Mouse (Mus musculus): Measurements from ENCODE around the gene Gcc1.

Gene Gcc1

DNA sequence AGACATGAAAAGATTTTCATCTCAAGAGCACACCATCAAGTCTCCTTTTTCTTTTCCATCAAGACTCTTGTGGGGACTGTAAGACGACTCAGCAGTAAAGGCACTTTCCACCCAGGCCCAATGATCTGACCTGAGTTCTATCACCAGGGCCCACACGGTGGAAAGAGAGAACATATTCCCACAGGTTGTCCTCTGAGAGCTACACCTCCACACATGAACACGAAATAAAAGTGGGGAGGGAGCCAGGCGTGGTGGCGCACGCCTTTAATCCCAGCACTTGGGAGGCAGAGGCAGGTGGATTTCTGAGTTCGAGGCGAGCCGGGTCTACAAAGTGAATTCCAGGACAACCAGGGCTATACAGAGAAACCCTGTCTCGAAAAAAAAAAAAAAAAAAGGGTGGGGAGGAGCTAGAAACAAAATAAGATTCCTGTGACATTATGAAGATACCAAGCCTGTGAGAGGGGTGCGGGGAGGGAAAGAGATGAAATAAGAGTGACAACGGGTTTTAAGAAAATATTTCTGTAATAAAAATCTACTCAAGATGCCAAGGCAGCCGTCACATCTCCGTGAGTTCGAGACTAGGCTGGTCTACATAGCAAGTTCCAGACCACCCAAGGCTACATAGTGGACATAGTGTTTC is 5.4 kb downstream of the Gcc1 start:
- no peak for ATAC-seq (ENCODE audit: low TSS enrichment)

DNA sequence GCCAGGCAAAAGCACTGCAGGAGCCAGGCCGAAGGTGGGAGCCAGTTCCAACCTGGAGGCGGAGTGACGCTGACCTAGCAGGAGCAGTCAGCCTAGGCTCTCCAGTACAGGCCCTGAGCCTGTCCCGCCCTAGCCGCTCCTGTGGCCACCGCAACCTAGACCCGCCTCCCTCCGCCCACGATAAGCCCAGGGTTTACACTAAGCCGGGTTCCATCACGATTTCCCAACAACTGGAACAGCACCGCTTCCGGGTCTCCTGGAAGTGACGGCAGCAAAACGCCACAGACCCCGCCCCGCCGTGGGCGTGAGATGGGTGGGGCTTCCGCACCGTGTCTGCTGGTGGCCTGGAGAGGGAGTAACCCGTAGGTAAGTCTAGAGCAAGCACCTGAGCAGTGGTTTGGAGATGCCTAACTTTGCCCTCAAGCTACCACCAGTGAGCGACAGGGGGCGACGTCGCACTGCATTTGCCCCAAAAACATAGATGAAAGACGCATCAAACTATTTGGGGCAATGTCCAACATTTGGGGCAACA is 6.7 kb downstream of the Gcc1 start:
- ATAC-seq (ENCODE audit: low TSS enrichment) = peak; percentile 82

DNA sequence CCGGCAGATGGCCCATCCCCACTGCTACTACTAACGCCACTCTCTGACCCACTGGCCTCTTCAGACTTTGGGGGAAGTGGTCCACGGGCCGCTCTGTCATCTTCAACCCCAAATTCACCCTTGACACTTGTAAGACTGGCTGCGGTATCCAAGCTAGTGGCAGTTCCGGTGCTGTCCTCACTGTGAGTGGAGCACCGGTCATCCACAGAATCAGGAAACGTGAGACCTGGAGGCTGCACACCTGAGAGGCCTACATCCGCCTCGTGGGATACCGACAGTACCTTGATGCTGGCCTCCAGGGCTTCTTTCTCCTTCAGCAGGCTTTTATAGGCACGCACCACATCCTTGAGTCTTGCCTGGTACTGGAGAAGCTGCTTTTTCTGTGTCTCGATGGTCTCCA is 7.3 kb downstream of the Gcc1 start:
- ATAC-seq (ENCODE audit: low TSS enrichment) = no peak

DNA sequence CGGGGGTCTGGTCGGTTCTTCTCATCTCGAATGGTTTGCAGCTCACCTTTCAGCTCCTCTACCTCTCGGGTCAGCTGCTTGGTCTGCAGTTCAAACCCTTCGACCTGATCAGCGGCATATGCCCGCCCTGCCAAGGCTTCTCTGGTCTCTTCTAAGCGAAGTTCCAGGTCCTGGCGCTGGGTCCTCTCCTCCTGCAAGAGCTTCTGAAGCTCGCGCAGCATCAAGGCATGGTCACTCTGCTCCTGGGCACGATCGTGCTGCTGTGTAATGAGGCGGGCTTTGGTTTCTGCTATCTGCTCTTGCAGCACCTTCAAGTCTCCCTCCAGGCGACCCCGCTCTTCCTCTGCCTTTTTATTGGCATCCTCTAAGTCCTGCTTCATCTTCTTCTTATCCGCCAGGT is 7.8 kb downstream of the Gcc1 start:
- no peak for ATAC-seq (ENCODE audit: low TSS enrichment)

DNA sequence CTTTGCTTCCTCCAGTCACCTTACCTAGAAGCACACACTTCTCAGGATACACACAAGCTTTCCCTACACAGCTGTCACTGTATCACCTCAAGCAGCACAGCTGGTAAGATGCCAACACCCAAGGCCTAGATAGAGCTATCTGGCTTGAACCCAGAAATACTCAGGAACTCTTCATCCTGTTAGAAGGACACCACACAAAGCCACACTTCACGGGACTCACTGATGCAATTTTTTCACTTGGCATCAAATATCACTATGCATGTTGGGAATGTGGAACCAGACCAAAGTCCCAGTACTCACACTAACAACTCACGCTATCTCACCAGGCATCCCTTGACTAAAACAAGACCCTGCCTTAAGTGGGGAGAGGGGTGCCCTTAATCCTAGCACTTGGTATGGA is 8.5 kb downstream of the Gcc1 start:
- no peak for ATAC-seq (ENCODE audit: low TSS enrichment)

DNA sequence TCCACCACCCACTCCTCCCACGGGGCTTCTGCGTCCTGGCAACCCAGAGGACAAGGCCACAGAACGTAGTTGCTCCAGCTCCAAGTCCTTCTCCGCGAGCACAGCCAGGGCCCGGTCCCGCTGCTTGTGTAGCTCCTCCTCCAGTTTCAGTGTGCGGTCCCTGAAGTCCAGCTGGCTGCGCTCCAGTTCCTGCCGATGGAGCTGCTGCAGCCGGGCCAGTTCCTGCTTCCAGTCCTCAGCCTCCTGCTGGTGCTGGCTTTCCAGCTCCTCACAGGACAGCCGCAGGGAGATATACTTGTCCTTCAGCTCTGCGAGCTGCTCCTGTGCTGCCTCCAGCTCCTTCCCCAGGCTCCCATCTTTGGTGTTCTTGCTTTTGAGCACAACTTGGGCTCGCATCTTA is 9.7 kb downstream of the Gcc1 start:
- ATAC-seq (ENCODE audit: low TSS enrichment) = no peak

DNA sequence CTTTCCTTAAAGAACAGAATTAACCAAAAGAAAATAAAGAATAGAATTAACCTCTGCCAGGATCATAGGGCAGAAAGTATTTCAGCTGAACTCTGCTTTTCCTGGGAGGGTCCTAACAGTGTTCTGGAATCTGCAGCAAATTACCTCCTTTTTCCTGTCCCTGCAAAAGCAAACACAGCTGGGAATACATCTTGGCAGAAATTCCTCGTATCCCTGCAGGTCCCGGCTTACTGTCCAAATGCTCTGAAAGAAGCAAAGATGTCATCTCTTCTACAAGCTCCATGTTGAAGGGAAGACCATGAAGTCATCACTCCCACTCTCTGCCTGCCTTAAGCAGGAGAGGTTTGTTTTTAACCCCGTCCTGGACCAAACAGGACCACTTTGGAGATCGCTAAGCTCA is 11.2 kb downstream of the Gcc1 start:
- no peak for ATAC-seq (ENCODE audit: low TSS enrichment)

DNA sequence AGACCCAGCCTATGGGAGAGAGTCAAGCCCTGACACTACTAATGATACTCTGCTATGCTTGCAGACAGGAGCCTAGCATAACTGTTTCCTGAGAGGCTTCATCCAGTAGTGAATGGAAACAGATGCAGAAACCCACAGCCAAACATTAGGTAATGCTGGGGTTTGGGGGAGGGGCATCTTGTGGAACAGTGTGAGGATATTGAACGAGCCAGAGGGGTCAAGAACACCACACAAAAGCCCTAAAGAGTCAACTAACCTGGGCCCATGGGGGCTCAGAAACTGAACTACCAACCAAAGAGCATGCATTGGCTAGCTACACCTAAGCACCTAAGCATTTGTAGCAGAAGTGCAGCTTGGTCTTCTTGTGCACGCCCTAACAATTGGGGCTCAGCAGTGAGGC is 17.0 kb downstream of the Gcc1 start:
- ATAC-seq (ENCODE audit: low TSS enrichment) = no peak

DNA sequence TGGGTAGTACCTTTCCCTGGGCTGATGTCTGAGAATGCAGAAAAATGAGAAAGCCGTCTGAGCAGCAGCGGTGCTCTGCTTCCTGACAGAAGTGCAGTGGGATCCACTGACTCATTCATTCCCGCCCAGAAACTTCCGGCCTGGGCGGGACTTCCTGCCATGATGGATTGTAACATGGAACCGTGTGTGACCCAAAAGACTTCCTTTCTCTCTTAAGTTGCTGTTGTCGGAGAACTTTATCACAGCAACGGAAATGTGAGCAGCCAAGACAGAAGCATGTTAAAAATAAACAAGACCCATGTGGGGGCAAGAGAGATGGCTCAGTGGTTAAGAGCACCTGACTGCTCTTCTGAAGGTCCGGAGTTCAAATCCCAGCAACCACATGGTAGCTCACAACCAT is 18.1 kb downstream of the Gcc1 start:
- ATAC-seq (ENCODE audit: low TSS enrichment) = no peak

DNA sequence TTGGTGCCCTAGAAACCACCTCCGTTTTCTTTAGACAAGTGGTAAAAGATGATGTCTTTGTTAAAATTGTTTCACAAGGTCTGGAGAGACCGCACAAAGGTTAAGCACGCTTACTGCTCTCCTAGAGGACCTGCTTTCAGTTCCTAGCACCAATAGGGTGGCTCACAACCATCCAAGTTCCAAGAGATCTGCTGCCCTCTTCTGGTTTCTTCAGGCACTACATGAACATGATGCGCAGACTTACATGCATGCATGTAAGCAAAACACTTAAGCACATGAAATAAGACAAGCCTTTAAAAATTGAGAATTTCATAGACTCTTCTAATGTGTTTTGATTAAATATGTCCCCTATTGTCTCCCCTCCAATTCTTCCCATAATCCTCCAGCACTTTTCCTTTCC is 28.4 kb downstream of the Gcc1 start:
- ATAC-seq (ENCODE audit: low TSS enrichment) = no peak

DNA sequence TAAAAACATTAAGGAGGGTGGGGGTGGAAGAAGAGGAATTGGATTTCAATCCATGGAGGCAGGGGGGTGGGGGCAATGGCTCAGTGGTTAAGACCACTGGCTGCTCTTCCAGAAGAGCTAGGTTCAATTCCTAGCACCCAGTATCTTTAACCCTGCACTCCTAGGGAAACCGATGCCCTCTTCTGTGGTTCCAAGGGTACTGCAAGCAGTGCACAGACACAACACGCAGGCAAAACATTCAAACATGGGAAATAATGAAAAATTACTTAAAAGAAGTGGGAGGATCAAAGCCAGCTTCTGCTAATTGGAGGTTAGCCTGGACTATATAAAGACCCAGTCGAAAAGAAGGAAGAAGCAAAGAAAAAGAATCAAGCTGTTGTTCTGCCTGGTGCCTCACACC is 29.5 kb downstream of the Gcc1 start:
- ATAC-seq (ENCODE audit: low TSS enrichment) = no peak

DNA sequence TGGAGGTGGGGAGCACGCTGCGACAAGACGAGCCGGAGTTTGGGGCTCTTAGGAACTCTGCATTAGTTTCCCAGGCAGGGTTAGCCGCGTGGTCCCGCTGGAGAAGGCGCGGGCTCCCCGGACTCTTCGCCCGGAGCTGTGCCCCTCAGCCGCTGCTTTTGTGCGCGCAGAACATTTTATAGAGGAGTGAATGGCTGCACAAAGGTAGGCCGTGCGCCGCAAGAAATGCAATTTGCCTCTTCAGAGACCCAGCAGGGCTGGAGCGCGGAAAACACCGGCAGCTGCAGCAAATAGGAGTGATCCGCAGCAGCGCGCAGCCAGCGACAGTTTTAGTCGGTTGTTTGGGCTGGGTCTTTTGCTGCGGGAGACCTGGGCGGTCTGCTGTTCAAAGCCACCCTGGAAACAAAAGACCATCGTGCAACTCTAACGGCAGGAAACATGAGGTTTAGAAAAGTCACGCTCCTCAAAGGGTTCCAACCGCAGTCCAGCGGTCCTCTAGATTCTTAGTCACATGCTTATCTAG is 30.4 kb downstream of the Gcc1 start, which contains the start of gene Zfp800:
TSS of gene Zfp800 (minus strand) at position 325 of the 523 bp plus-strand sequence.
- ATAC-seq (ENCODE audit: low TSS enrichment) = peak; percentile 78

DNA sequence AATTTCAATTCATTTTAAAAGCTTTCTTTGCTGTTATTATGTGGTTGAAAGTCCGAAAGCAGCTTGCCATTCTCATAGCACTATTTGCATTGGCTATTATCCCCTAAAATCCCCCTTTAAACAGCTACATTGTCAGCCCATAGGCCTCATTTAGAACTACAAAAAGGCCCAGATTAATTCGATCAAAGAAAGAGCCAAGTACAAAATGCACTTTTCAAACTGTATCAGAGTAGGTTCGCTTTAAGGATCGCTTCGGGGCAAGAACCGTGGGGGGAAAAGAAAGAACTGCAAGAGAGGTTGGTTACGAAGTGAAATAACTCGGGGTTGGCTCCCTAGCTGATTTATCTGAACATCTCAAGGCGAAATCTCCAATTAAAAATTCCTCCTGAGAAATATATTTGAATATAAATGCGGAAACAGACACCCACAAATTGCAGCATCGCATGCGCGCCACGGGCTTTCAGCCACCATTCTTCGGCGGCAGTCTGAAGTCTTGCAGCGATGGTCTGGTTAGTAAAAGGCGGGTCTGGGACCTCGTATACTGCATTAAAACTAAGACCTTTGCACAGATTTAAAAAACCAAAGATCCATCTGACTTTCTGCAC is 31.2 kb downstream of the Gcc1 start:
- ATAC-seq (ENCODE audit: low TSS enrichment) = peak; percentile 74; the same call in 1 of the 2 replicates

DNA sequence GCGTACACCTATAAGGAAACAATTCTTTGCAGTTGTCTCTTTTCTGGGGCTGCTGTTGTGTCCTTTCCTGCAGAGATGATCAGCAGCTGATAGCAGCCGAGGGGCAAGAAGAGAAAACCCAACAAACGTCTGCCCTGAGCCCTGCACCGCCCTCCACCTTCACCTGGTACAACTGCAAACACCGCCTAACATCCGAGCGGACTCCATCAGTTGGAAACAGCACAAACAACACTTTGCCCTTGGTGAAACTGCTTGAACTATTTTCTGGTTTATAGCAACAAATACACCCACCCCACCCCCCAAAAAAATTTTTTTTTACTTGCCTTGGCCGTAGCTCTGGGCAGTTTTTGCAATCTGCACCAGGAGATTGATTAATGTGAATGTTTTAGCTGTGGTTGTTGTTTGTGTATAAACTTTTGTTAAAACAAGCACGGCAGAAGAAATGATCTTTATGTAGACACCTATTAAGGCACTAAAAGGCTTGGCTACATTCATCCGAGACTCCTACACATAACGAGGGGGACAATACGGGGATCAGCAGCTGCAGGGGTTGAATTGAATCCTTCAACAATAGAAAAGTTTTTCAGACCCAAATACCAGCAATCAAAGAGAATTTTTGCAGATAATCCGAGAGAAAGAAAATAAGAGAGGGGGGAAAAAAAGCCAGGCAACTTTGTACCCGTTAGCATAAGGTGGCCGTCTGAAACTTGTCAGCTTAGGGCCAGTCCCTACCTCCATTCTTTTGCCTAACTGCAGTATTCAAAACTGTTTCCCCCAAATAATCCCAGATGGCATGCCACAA is 31.9 kb downstream of the Gcc1 start:
- no peak for ATAC-seq (ENCODE audit: low TSS enrichment)

DNA sequence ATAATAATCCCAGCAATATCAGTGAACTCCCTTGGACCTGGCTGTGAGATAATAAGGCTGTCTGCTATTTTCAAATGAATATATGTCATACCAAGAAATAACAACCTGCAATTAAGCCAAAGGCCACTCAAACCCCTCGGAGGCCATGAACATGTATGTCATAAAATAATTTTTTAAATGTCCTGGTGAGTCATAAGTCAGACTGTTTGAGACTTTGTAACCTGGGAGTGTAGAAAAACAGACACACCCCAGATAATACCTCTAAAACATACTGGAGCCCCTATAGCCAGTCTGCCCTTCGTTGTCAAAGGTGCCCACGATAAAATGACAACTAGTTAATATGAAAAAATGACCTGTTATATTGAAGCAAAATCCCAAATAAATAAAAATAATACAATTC is 39.2 kb downstream of the Gcc1 start:
- no peak for ATAC-seq (ENCODE audit: low TSS enrichment)

DNA sequence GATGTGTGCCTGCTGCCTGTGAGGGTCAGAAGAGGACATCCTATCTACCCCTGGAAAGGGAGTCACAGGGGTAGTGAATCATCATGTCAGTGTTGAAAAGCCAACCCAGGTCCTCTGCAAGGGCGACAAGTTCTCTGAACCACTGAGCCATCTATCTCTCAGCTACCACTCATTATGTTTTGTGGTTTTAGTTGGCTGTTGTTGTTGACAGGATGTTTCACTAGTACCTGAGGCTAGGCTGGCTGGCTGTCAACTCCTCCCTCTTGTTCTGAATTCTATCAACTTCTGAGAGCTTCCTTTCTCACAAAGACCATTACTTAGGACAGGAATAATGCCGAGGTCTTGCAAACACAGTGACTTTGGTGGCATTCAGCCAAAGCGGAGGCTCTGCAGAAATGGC is 43.0 kb downstream of the Gcc1 start:
- ATAC-seq (ENCODE audit: low TSS enrichment) = no peak

DNA sequence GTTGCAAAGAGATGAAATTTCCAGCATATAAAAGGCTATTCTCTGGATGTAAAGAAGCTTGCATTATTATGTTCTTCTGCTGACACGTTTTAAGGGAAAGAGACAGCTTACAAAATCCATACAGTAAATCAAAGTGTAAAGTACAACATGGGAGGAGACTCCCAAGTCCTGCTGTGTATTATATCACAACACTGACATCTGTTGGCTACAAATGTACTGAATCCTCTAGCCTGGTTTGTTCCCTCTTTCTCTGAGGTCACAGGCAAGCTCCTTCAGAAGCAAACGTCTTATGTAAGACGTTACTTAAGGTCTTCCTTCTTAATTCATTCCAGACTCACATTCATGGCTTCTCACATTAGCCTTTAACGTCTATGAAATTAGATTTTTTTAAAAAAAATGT is 46.2 kb downstream of the Gcc1 start:
- ATAC-seq (ENCODE audit: low TSS enrichment) = peak; percentile 90

DNA sequence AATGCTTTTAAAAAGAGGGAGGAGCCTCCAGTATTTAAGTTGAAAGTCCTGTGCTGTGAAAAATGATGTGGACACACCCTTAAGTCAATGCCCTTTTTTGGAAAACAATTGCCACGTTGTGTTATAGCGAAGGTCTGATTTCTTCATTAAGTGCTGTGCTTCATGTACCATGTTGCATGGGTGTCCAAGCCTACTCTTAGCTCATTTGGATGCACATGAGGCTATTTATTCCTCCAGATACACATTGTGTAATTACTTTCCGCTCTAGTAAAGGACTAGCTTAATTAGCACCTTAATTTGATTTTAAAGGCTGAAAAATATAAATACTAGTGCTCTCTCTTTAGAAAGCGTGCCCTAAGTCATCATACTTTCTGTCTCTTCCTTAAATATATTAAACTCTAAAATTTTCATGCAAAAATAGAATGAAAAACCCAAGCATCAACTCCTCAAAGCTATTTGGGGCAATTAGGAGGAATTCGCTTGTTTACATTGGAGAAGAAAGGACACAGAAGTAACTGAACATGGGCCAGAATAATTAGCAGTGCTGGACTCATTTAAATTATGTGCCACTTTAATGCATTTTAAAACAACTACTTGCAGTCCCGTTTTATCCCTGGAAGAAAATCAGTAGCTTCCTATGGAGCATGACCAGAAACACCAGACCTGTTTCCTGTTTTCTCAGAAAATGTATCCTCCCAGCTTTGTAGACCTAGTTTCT is 58.1 kb downstream of the Gcc1 start:
- ATAC-seq (ENCODE audit: low TSS enrichment) = no peak

DNA sequence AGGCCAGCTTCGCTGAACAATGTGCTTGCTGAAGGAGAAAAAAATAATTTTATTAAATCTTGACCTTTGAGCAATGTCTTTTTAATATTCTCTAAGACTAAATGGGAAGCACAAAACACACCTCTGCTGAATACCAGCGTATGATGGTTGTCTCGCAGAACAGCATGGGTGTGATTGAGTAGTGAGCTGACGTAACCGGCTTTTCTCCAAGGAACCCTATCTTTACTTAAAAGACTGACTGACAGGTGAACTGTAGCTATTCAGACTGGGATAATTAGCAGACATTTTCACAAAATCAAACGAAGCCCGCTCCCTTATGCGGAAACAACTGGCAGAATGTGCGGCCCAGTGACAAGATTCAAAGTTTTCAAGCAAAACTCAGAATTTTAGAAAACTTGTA is 60.6 kb downstream of the Gcc1 start:
- no peak for ATAC-seq (ENCODE audit: low TSS enrichment)

Data from frontal cortex, adult (tissue).